In the genomic region with DNA sequence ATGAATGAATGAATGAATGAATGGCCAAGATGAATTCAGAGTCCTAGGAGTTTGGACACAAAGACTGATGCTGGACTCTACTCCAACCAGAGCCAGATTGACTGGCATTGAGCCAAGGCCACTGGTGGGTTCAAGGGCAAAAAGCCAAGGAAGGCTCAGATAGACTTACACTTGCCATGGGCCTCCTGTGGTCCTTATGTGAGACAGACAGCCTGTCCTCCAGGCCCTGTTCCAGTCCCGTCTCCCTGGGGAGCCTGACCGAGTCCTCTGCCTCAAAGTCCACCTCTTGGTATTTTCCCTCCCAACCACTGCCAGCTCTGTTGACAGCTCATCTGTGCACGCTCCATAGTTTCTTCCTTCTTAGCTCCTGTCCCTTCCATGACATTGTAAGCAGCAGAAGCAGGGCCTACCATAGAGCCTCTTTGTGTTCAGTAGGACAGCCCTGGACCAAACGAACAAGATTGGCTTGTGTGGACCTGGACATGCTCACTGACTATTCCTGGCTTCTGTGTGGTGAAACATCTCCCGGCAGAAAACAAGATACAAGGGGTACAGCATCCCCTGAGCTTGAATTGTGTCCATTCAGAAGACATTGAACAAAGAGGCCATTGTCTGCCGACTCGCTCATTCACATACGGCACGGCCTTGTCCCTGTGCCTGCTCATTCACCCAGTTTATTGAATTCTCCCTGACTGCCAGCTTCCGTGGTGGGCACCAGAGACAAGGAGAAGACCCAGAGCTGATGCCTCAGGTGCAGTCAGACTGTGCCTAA, we compare ENCODE assay signal across 10 mouse cellular contexts. TPM values are rescaled to one million over a fixed set of nuclear protein-coding genes. Genes with fewer than 3 reads are reported as not detected.
DNase-seq lines count a peak whose midpoint lies in the region; ATAC-seq lines count a peak whose summit lies in the region.
"Had no signal": no experiment of that assay in that cellular context is flagged by ENCODE, and none has a peak within 500 bp of the region (broad histone marks: within the 10 kb centered on the region; RNA-seq: fewer than 3 reads in every experiment).

No protein-coding gene starts in this region.

- ATAC-seq in intestine, embryonic 14.5 days (replicated peaks; ENCODE audit: low FRiP score, low TSS enrichment, low read depth), result no peak
- no peak; the same call in 1 of the 2 replicates for ATAC-seq in intestine, embryonic 16.5 days
- ATAC-seq in neural tube, embryonic 11.5 days (ENCODE audit: insufficient read depth, low FRiP score, low TSS enrichment), result no peak
- ATAC-seq in neural tube, embryonic 15.5 days (ENCODE audit: low FRiP score), result no peak
- peak; percentile 11; the same call in 1 of the 2 replicates for ATAC-seq in neural tube, embryonic 14.5 days (ENCODE audit: low read depth)

- no peaks in the 10 kb centered on the region for H3K9me3 ChIP-seq in intestine, embryonic 14.5 days (ENCODE audit: control insufficient read depth, low read length)
- no peaks in the 10 kb centered on the region for H3K9me3 ChIP-seq in intestine, embryonic 16.5 days (ENCODE audit: control insufficient read depth, low read length)
- no peaks in the 10 kb centered on the region for H3K9me3 ChIP-seq in neural tube, embryonic 11.5 days (ENCODE audit: control insufficient read depth, low read length)
- no peaks in the 10 kb centered on the region for H3K9me3 ChIP-seq in neural tube, embryonic 15.5 days (replicated peaks)
- H3K9me3 ChIP-seq in neural tube, embryonic 14.5 days (ENCODE audit: control insufficient read depth, low read length), result no peaks in the 10 kb centered on the region

- intact Hi-C loops in heart, postnatal 10 days (cut with DNase I), result no loop called here

- no peaks in the 10 kb centered on the region for H3K27me3 ChIP-seq in intestine, embryonic 14.5 days (replicated peaks; ENCODE audit: control insufficient read depth, insufficient read depth, low read length)
- no peaks in the 10 kb centered on the region for H3K27me3 ChIP-seq in intestine, embryonic 16.5 days (replicated peaks; ENCODE audit: control insufficient read depth, insufficient read depth, low read length)
- H3K27me3 ChIP-seq in neural tube, embryonic 11.5 days (ENCODE audit: control insufficient read depth, insufficient read depth, low read length), result no peaks in the 10 kb centered on the region
- H3K27me3 ChIP-seq in neural tube, embryonic 15.5 days (replicated peaks), result no peaks in the 10 kb centered on the region
- no peaks in the 10 kb centered on the region for H3K27me3 ChIP-seq in neural tube, embryonic 14.5 days (ENCODE audit: control insufficient read depth, insufficient read depth, low read length)

- DNase-seq in intestine, embryonic 14.5 days (ENCODE audit: low spot score), result peak; percentile 50
- DNase-seq in neural tube, embryonic 11.5 days (ENCODE audit: low spot score), result peak; percentile 23
- DNase-seq in cerebellum, adult 9-10 months, result peak; percentile 78
- DNase-seq in heart, postnatal 10 days, result no peak
- no peak for DNase-seq in urinary bladder, postnatal 36 days (ENCODE audit: low spot score in 2 of 2)
- DNase-seq: lung, postnatal 4 days; thymus, postnatal 4 days had no signal

- H3K4me2 ChIP-seq in intestine, embryonic 14.5 days (ENCODE audit: low read length), result no peak overlapping the region
- H3K4me2 ChIP-seq in intestine, embryonic 16.5 days (ENCODE audit: low read depth, low read length), result no peak overlapping the region
- no peak overlapping the region for H3K4me2 ChIP-seq in neural tube, embryonic 11.5 days (ENCODE audit: low read depth)
- no peak overlapping the region for H3K4me2 ChIP-seq in neural tube, embryonic 15.5 days
- H3K4me2 ChIP-seq in neural tube, embryonic 14.5 days (ENCODE audit: low read depth, low read length), result no peak overlapping the region

- no peaks in the 10 kb centered on the region for H3K36me3 ChIP-seq in intestine, embryonic 14.5 days (ENCODE audit: control insufficient read depth, insufficient read depth, low read length)
- H3K36me3 ChIP-seq in intestine, embryonic 16.5 days (ENCODE audit: control insufficient read depth, insufficient read depth, low read length), result no peaks in the 10 kb centered on the region
- no peaks in the 10 kb centered on the region for H3K36me3 ChIP-seq in neural tube, embryonic 11.5 days (ENCODE audit: control insufficient read depth, insufficient read depth, low read length)
- no peaks in the 10 kb centered on the region for H3K36me3 ChIP-seq in neural tube, embryonic 15.5 days
- H3K36me3 ChIP-seq in neural tube, embryonic 14.5 days (ENCODE audit: control insufficient read depth, insufficient read depth, low read length), result no peaks in the 10 kb centered on the region

- 71% methylated on average over 10 of the region's 10 CpGs for WGBS in intestine, embryonic 14.5 days
- WGBS in intestine, embryonic 16.5 days, result 71% methylated on average over 10 of the region's 10 CpGs
- WGBS in neural tube, embryonic 11.5 days, result 51% methylated on average over 10 of the region's 10 CpGs
- WGBS in neural tube, embryonic 15.5 days, result 42% methylated on average over 10 of the region's 10 CpGs
- 29% methylated on average over 10 of the region's 10 CpGs for WGBS in neural tube, embryonic 14.5 days

- H3K9ac ChIP-seq in intestine, embryonic 14.5 days (ENCODE audit: low read length), result no peak overlapping the region
- no peak overlapping the region for H3K9ac ChIP-seq in intestine, embryonic 16.5 days (ENCODE audit: low read depth, low read length)
- no peak overlapping the region for H3K9ac ChIP-seq in neural tube, embryonic 11.5 days (ENCODE audit: low read length)
- no peak overlapping the region for H3K9ac ChIP-seq in neural tube, embryonic 15.5 days (replicated peaks)
- H3K9ac ChIP-seq in neural tube, embryonic 14.5 days (replicated peaks; ENCODE audit: low read depth, low read length), result no peak overlapping the region

- H3K4me3 ChIP-seq in intestine, embryonic 14.5 days (ENCODE audit: low read depth, low read length), result no peak overlapping the region
- H3K4me3 ChIP-seq in intestine, embryonic 16.5 days (ENCODE audit: low read length), result no peak overlapping the region
- no peak overlapping the region for H3K4me3 ChIP-seq in neural tube, embryonic 11.5 days (ENCODE audit: low read depth, low read length)
- no peak overlapping the region for H3K4me3 ChIP-seq in neural tube, embryonic 15.5 days (replicated peaks)
- no peak overlapping the region for H3K4me3 ChIP-seq in neural tube, embryonic 14.5 days (ENCODE audit: low read depth, low read length)

- H3K4me1 ChIP-seq in intestine, embryonic 14.5 days (replicated peaks; ENCODE audit: control insufficient read depth, insufficient read depth, low read length), result no peaks in the 10 kb centered on the region
- no peaks in the 10 kb centered on the region for H3K4me1 ChIP-seq in intestine, embryonic 16.5 days (ENCODE audit: control insufficient read depth, insufficient read depth, low read length)
- peaks cover 3% of the 10 kb centered on the region; the same call in 1 of the 2 replicates for H3K4me1 ChIP-seq in neural tube, embryonic 11.5 days (ENCODE audit: control insufficient read depth, insufficient read depth, low read length)
- peaks cover 14% of the 10 kb centered on the region; the same call in 1 of the 2 replicates for H3K4me1 ChIP-seq in neural tube, embryonic 15.5 days
- peaks cover 4% of the 10 kb centered on the region; the same call in 1 of the 2 replicates for H3K4me1 ChIP-seq in neural tube, embryonic 14.5 days (ENCODE audit: control insufficient read depth, insufficient read depth, low read length)

- H3K27ac ChIP-seq in intestine, embryonic 14.5 days (ENCODE audit: low read depth), result peak overlapping the region; percentile 20; the same call in 1 of the 2 replicates
- no peak overlapping the region for H3K27ac ChIP-seq in intestine, embryonic 16.5 days (ENCODE audit: low read length)
- H3K27ac ChIP-seq in neural tube, embryonic 11.5 days (ENCODE audit: low read depth, low read length), result no peak overlapping the region
- H3K27ac ChIP-seq in neural tube, embryonic 15.5 days (replicated peaks), result no peak overlapping the region
- H3K27ac ChIP-seq in neural tube, embryonic 14.5 days (ENCODE audit: low read depth, low read length), result no peak overlapping the region

RNA-seq across cellular contexts. Expression of a gene that starts 10.8 kb away (rescaled TPM):
- polyA plus RNA-seq in intestine, embryonic 14.5 days (2014; fragmentation: Nextera tagmentation; extraction: Ambion mirVana), result 37.3 and 38.0 TPM in 2 replicates
- 27.6 and 30.4 TPM in 2 replicates for polyA plus RNA-seq in intestine, embryonic 16.5 days (2015; fragmentation: Nextera tagmentation; extraction: Ambion mirVana)
- 50.3 and 51.0 TPM in 2 replicates for polyA plus RNA-seq in neural tube, embryonic 11.5 days (2014; fragmentation: Nextera tagmentation; extraction: Ambion mirVana)
- 49.5 and 55.3 TPM in 2 replicates for polyA plus RNA-seq in neural tube, embryonic 15.5 days (2015; fragmentation: Nextera tagmentation; extraction: Ambion mirVana)
- 54.9 and 55.6 TPM in 2 replicates for polyA plus RNA-seq in neural tube, embryonic 14.5 days (2014; fragmentation: Nextera tagmentation; extraction: Ambion mirVana)
- 10 to 100 TPM; 10.5 to 10.6 TPM for total RNA-seq in heart, postnatal 10 days (2021)

RNA-seq across cellular contexts. Expression of a gene that starts 18.9 kb away (rescaled TPM):
- polyA plus RNA-seq in intestine, embryonic 14.5 days (2014; fragmentation: Nextera tagmentation; extraction: Ambion mirVana), result 256 and 268 TPM in 2 replicates
- 423 and 443 TPM in 2 replicates for polyA plus RNA-seq in intestine, embryonic 16.5 days (2015; fragmentation: Nextera tagmentation; extraction: Ambion mirVana)
- 163 and 169 TPM in 2 replicates for polyA plus RNA-seq in neural tube, embryonic 11.5 days (2014; fragmentation: Nextera tagmentation; extraction: Ambion mirVana)
- 162 and 174 TPM in 2 replicates for polyA plus RNA-seq in neural tube, embryonic 15.5 days (2015; fragmentation: Nextera tagmentation; extraction: Ambion mirVana)
- 147 and 158 TPM in 2 replicates for polyA plus RNA-seq in neural tube, embryonic 14.5 days (2014; fragmentation: Nextera tagmentation; extraction: Ambion mirVana)
- 10 to 100 TPM; 48.7 to 51.9 TPM for total RNA-seq in heart, postnatal 10 days (2021)

RNA-seq across cellular contexts. Expression of a gene that starts 18.9 kb away (rescaled TPM):
- polyA plus RNA-seq in intestine, embryonic 14.5 days (2014; fragmentation: Nextera tagmentation; extraction: Ambion mirVana), result 11.0 and 13.9 TPM in 2 replicates
- 7.9 and 9.5 TPM in 2 replicates for polyA plus RNA-seq in intestine, embryonic 16.5 days (2015; fragmentation: Nextera tagmentation; extraction: Ambion mirVana)
- polyA plus RNA-seq in neural tube, embryonic 11.5 days (2014; fragmentation: Nextera tagmentation; extraction: Ambion mirVana), result 14.5 and 15.6 TPM in 2 replicates
- 15.7 and 16.4 TPM in 2 replicates for polyA plus RNA-seq in neural tube, embryonic 15.5 days (2015; fragmentation: Nextera tagmentation; extraction: Ambion mirVana)
- polyA plus RNA-seq in neural tube, embryonic 14.5 days (2014; fragmentation: Nextera tagmentation; extraction: Ambion mirVana), result 15.9 and 20.1 TPM in 2 replicates
- total RNA-seq in heart, postnatal 10 days (2021), result 1 to 10 TPM; 3.8 to 4.7 TPM

RNA-seq across cellular contexts. Expression of a gene that starts 19.6 kb away (rescaled TPM):
- 0.08 and 0.09 TPM in 2 replicates for polyA plus RNA-seq in intestine, embryonic 14.5 days (2014; fragmentation: Nextera tagmentation; extraction: Ambion mirVana)
- 0.06 and 0.16 TPM in 2 replicates for polyA plus RNA-seq in intestine, embryonic 16.5 days (2015; fragmentation: Nextera tagmentation; extraction: Ambion mirVana)
- polyA plus RNA-seq in neural tube, embryonic 11.5 days (2014; fragmentation: Nextera tagmentation; extraction: Ambion mirVana), result 0.11 and 0.16 TPM in 2 replicates
- 1.00 and 1.4 TPM in 2 replicates for polyA plus RNA-seq in neural tube, embryonic 15.5 days (2015; fragmentation: Nextera tagmentation; extraction: Ambion mirVana)
- polyA plus RNA-seq in neural tube, embryonic 14.5 days (2014; fragmentation: Nextera tagmentation; extraction: Ambion mirVana), result 0.12 and 0.36 TPM in 2 replicates
- under 1 TPM; 0.25 to 0.26 TPM for total RNA-seq in heart, postnatal 10 days (2021)

RNA-seq across cellular contexts. Expression of a gene that starts 40.8 kb away (rescaled TPM):
- 0.24 and 0.47 TPM in 2 replicates for polyA plus RNA-seq in intestine, embryonic 14.5 days (2014; fragmentation: Nextera tagmentation; extraction: Ambion mirVana)
- 0.11 and 0.16 TPM in 2 replicates for polyA plus RNA-seq in intestine, embryonic 16.5 days (2015; fragmentation: Nextera tagmentation; extraction: Ambion mirVana)
- polyA plus RNA-seq in neural tube, embryonic 11.5 days (2014; fragmentation: Nextera tagmentation; extraction: Ambion mirVana), result 0.46 TPM in 1 of 2 replicates, not detected in the other
- 1.8 TPM in 2 replicates for polyA plus RNA-seq in neural tube, embryonic 15.5 days (2015; fragmentation: Nextera tagmentation; extraction: Ambion mirVana)
- polyA plus RNA-seq in neural tube, embryonic 14.5 days (2014; fragmentation: Nextera tagmentation; extraction: Ambion mirVana), result 0.76 and 1.8 TPM in 2 replicates
- not detected for total RNA-seq in heart, postnatal 10 days (2021)

Comparison
In these comparisons a context has a peak if more than half of its experiments do, and no peak if none do; other contexts are left out.
1. DNase-seq: peak in intestine, embryonic 14.5 days (single experiment), neural tube, embryonic 11.5 days (single experiment) and cerebellum, adult 9-10 months (single experiment); none in heart, postnatal 10 days (0 of 2) and urinary bladder, postnatal 36 days (0 of 2).